Mouse (Mus musculus): ENCODE data around the gene Acox1. TPM values are rescaled to one million over a fixed set of nuclear protein-coding genes. Genes with fewer than 3 reads are reported as not detected.
A peak's percentile ranks its signal among the peaks of the same experiment; 100 is the strongest.

The Acox1 gene
- polyA plus RNA-seq, 1 experiment from 2014 or later: 20.0 TPM

DNA sequence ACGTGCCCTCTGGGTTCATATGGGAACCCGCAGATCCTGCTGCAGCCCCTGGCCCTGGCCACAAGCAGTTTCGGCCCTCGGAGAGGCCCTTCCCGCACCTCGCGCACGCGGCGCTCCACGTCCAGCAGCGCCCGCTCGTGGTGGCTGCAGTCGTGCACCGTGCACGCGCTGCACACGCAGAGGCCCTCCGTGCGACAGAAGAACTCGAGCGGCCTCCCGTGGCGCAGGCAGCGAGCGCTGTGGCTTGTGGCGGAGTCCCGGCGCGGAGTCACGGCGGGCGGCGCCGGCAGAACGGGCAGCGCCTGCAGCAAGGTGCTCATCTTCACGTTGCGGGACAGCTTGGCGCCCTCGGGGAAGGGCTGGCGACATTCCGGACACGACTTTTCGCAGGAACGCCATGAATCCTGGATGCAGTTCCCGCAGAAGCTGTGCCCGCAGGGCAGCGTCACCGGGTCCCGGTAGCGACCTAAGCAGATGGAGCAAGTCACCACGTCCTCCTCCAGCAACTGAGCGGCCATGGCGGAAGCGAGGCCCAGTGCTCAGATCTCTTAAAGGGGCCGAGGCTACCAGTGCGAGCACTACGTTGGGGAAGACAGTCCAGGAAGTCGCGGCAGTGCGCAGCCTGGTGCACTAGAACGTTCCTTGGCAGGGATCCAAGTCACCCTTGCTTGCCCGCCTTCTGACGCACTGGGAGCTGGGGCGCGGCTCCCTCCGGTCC lies 68.2 kb downstream of the Acox1 start, which contains the start of gene Trim65:
Trim65 (minus strand) TSS at position 641 of the 718 bp plus-strand sequence.
- DNase-seq (ENCODE audit: low spot score): peak; percentile 87

GRCm38 (mm10) chr11:116129993-116130487 lies 68.8 kb downstream of the Acox1 start:
- peak; percentile 69 for DNase-seq (ENCODE audit: low spot score)

DNA sequence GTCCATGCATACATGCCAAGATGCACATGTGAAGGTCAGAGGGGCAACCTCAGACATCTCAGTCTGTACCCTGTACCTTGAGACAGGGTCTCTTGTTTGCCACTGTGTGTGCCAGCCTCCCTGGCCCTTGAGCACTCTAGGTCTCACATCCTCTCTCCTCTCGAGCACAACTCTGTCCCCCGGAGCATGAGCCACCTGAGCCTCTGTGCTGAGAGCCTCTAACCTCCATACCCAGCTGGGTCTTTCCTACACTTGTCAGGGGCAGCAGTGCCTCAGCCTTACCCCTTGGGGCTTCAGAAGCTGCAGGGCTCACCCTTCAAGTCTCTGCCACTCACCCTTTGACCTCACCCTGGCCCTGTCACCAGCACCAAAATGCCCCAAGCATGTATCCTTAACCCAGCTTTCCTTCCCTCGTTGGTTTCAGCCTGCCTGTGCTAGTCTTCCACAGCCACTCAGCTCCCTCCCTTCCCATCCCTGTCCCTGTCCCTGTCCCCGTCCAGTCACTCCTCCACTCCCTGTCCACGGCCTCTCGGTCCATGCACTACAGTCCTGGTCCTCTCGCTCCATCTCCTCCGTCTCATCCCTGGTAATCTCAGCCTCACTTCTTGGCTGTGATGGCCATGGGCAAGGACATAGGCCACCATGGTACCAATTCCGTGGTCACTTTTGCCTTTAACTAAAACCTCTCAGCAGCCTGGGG lies 69.6 kb downstream of the Acox1 start:
- DNase-seq (ENCODE audit: low spot score): no peak

GRCm38 (mm10) chr11:116127986-116128385 lies 70.9 kb downstream of the Acox1 start:
- no peak for DNase-seq (ENCODE audit: low spot score)

GRCm38 (mm10) chr11:116127156-116127980 lies 71.5 kb downstream of the Acox1 start, which contains the start of gene Trim47:
TSS of gene Trim47 (minus strand) at chr11:116127210.
- DNase-seq (ENCODE audit: low spot score): no peak

- DNase-seq (ENCODE audit: low spot score): no peak
Measured at GRCm38 (mm10) chr11:116126261-116126660, 72.6 kb downstream of the Acox1 start.

Other genes starting within 250 kb of the Acox1 start
- 7.8 TPM in 2 replicates for gene Itgb4, start 224.3 kb downstream of the Acox1 start, polyA plus RNA-seq (2015; fragmentation: Nextera tagmentation; extraction: Ambion mirVana)
- gene Galk1, start 186.3 kb downstream of the Acox1 start, polyA plus RNA-seq (2015; fragmentation: Nextera tagmentation; extraction: Ambion mirVana): 182 and 188 TPM in 2 replicates
- 2,823 and 2,911 TPM in 2 replicates for gene H3f3b, start 171.1 kb downstream of the Acox1 start, polyA plus RNA-seq (2015; fragmentation: Nextera tagmentation; extraction: Ambion mirVana)
- gene Unk, start 168.7 kb downstream of the Acox1 start, polyA plus RNA-seq (2015; fragmentation: Nextera tagmentation; extraction: Ambion mirVana): 20.5 and 22.9 TPM in 2 replicates
- 32.4 and 34.7 TPM in 2 replicates for gene Unc13d, start 121.1 kb downstream of the Acox1 start, polyA plus RNA-seq (2015; fragmentation: Nextera tagmentation; extraction: Ambion mirVana)
- 75.1 and 97.4 TPM in 2 replicates for gene Wbp2, start 112.0 kb downstream of the Acox1 start, polyA plus RNA-seq (2015; fragmentation: Nextera tagmentation; extraction: Ambion mirVana)
- 10.8 and 10.9 TPM in 2 replicates for gene Trim47, start 71.8 kb downstream of the Acox1 start, polyA plus RNA-seq (2015; fragmentation: Nextera tagmentation; extraction: Ambion mirVana)
- gene Trim65, start 67.9 kb downstream of the Acox1 start, polyA plus RNA-seq (2015; fragmentation: Nextera tagmentation; extraction: Ambion mirVana): 2.6 and 3.1 TPM in 2 replicates
- 65.0 and 68.8 TPM in 2 replicates for gene Mrpl38, start 60.2 kb downstream of the Acox1 start, polyA plus RNA-seq (2015; fragmentation: Nextera tagmentation; extraction: Ambion mirVana)
- gene Fbf1, start 30.9 kb downstream of the Acox1 start, polyA plus RNA-seq (2015; fragmentation: Nextera tagmentation; extraction: Ambion mirVana): 12.0 and 13.1 TPM in 2 replicates
- 127 and 134 TPM in 2 replicates for gene Ten1, start 190 bp downstream of the Acox1 start, polyA plus RNA-seq (2015; fragmentation: Nextera tagmentation; extraction: Ambion mirVana)
- 1.5 and 2.0 TPM in 2 replicates for gene Evpl, start 39.0 kb upstream of the Acox1 start, polyA plus RNA-seq (2015; fragmentation: Nextera tagmentation; extraction: Ambion mirVana)
- gene Srp68, start 75.2 kb upstream of the Acox1 start, polyA plus RNA-seq (2015; fragmentation: Nextera tagmentation; extraction: Ambion mirVana): 86.4 and 89.0 TPM in 2 replicates
- gene Galr2, start 81.9 kb upstream of the Acox1 start, polyA plus RNA-seq (2015; fragmentation: Nextera tagmentation; extraction: Ambion mirVana): 0.49 and 0.59 TPM in 2 replicates
- gene Exoc7, start 108.2 kb upstream of the Acox1 start, polyA plus RNA-seq (2015; fragmentation: Nextera tagmentation; extraction: Ambion mirVana): 73.0 and 74.5 TPM in 2 replicates
- gene Foxj1, start 136.4 kb upstream of the Acox1 start, polyA plus RNA-seq (2015; fragmentation: Nextera tagmentation; extraction: Ambion mirVana): 1.3 and 1.5 TPM in 2 replicates
- 52.3 and 56.7 TPM in 2 replicates for gene Rnf157, start 214.0 kb upstream of the Acox1 start, polyA plus RNA-seq (2015; fragmentation: Nextera tagmentation; extraction: Ambion mirVana)
- gene Ubald2, start 235.0 kb upstream of the Acox1 start, polyA plus RNA-seq (2015; fragmentation: Nextera tagmentation; extraction: Ambion mirVana): 81.9 and 82.9 TPM in 2 replicates

Data from thymus, postnatal 0 days (tissue).